Mouse (Mus musculus) brain, embryonic 14.5 days (tissue): ENCODE results near the gene Dmkn. TPM values are rescaled to one million over a fixed set of nuclear protein-coding genes. Genes with fewer than 3 reads are reported as not detected.
"Not testable (repeated sequence)": the region's sequence is repeated elsewhere in the genome, so short reads cannot be mapped to it uniquely, and the experiment has no call there.

Experiments
- DNase-seq: peaks from one replicate; pipeline ENCODE4 v3.0.0-alpha.2; 2011; ENCODE audit warnings: low read depth
- CTCF ChIP-seq: fragments of 200-500 bp; IDR thresholded peaks from 2 replicates; pipeline ENCODE4 v1.5.1; 2012; ENCODE audit warnings: inconsistent platforms, mild to moderate bottlenecking, moderate library complexity, borderline replicate concordance; ENCODE audit not compliant: insufficient read depth, insufficient read length; ENCODE audit errors: extremely low read depth
- POLR2A ChIP-seq: fragments of 200-500 bp; IDR thresholded peaks from 2 replicates; pipeline ENCODE4 v1.6.1; 2012; ENCODE audit warnings: mild to moderate bottlenecking, inconsistent platforms, borderline replicate concordance; ENCODE audit not compliant: poor library complexity, insufficient read depth, insufficient read length, severe bottlenecking; ENCODE audit errors: extremely low read depth
- polyA plus RNA-seq: library from polyadenylated mRNA; depleted of rRNA; stranded (reverse); fragments of >200 nt; gene quantifications from 2 replicates; pipeline ENCODE4 v1.2.3, GENCODE M21; 2012

Dmkn gene
- polyA plus RNA-seq, 1 experiment = 3.5 TPM

- DNase-seq = no peak
- TF ChIP-seq CTCF (no peak), POLR2A (no peak)
Observed at GRCm38 (mm10) chr7:30804026-30804715, 40.6 kb downstream of the Dmkn start.

- peak; percentile 35; the same call in 1 of the 2 replicates for TF ChIP-seq CTCF
- no peak for TF ChIP-seq POLR2A
- DNase-seq = no peak
Observed at GRCm38 (mm10) chr7:30805924-30806323, 42.4 kb downstream of the Dmkn start.

GRCm38 (mm10) chr7:30810319-30810718 lies 46.8 kb downstream of the Dmkn start:
- TF ChIP-seq POLR2A = no peak
- no peak for TF ChIP-seq CTCF
- DNase-seq = no peak

- TF ChIP-seq CTCF (no peak), POLR2A (no peak)
- DNase-seq = no peak
Observed at GRCm38 (mm10) chr7:30811757-30812290, 48.3 kb downstream of the Dmkn start.

GRCm38 (mm10) chr7:30812291-30812807 lies 48.8 kb downstream of the Dmkn start:
- DNase-seq = peak; percentile 54
- no peak for TF ChIP-seq POLR2A
- TF ChIP-seq CTCF = no peak

- DNase-seq = no peak
- TF ChIP-seq CTCF = no peak
- TF ChIP-seq POLR2A = no peak
Observed at GRCm38 (mm10) chr7:30820131-30820530, 56.6 kb downstream of the Dmkn start.

GRCm38 (mm10) chr7:30820854-30821445 lies 57.4 kb downstream of the Dmkn start:
- no peak for DNase-seq
- no peak for TF ChIP-seq POLR2A
- TF ChIP-seq CTCF = no peak

- TF ChIP-seq CTCF = no peak
- TF ChIP-seq POLR2A = no peak
- no peak for DNase-seq
Observed at GRCm38 (mm10) chr7:30821532-30821931, 58.0 kb downstream of the Dmkn start.

- TF ChIP-seq CTCF (no peak), POLR2A (no peak)
Observed at GRCm38 (mm10) chr7:30823675-30824074, 60.1 kb downstream of the Dmkn start, which contains the start of gene Ffar2. Ffar2 (minus strand) TSS chr7:30823775.

GRCm38 (mm10) chr7:30824306-30824705 lies 60.8 kb downstream of the Dmkn start:
- no peak for DNase-seq
- TF ChIP-seq CTCF (no peak), POLR2A (no peak)

More at GRCm38 (mm10) chr7:30823675-30824074, 60.1 kb downstream of the Dmkn start, which contains the start of gene Ffar2:
- no peak for DNase-seq

- TF ChIP-seq CTCF = no peak
- TF ChIP-seq POLR2A = no peak
- no peak for DNase-seq
Observed at GRCm38 (mm10) chr7:30826660-30827059, 63.1 kb downstream of the Dmkn start.

- DNase-seq = not testable (repeated sequence)
Observed at GRCm38 (mm10) chr7:30828871-30829270, 65.3 kb downstream of the Dmkn start.
